Mouse (Mus musculus) CH12.LX (cell line): ENCODE measurements around the gene Ppp1cc.

Source experiments
- CTCF ChIP-seq, 2 experiments: IDR thresholded peaks in 1 of 2; conservative IDR thresholded peaks in 1 of 2; 2 replicates each; pipeline ENCODE4 v1.5.1; 2011 to 2012; ENCODE audit warnings: low read depth in 2 of 2, low read length in 2 of 2, improper control_type of control experiment in 1 of 2, inconsistent platforms in 1 of 2, mild to moderate bottlenecking in 1 of 2, moderate library complexity in 1 of 2
- EP300 ChIP-seq: IDR thresholded peaks from 2 replicates; pipeline ENCODE4 v1.6.1; 2011; ENCODE audit warnings: low read length, improper control_type of control experiment
- HCFC1 ChIP-seq: IDR thresholded peaks from 2 replicates; pipeline ENCODE4 v1.6.1; 2012; ENCODE audit warnings: low read depth, mild to moderate bottlenecking, inconsistent platforms, low read length, improper control_type of control experiment
- JUND ChIP-seq: conservative IDR thresholded peaks from 2 replicates; pipeline ENCODE4 v1.6.1; 2011; ENCODE audit warnings: low read depth, low read length, improper control_type of control experiment
- POLR2A ChIP-seq: IDR thresholded peaks from 2 replicates; pipeline ENCODE4 v1.6.1; 2011; ENCODE audit warnings: low read depth, mild to moderate bottlenecking, improper control_type of control experiment, low read length
- RCOR1 ChIP-seq: conservative IDR thresholded peaks from 2 replicates; pipeline ENCODE4 v1.6.1; 2012; ENCODE audit warnings: low read depth, mild to moderate bottlenecking, inconsistent platforms, low read length, improper control_type of control experiment
- USF1 ChIP-seq: IDR thresholded peaks from 2 replicates; pipeline ENCODE4 v1.6.1; 2014; ENCODE audit warnings: low read depth, mild to moderate bottlenecking, inconsistent platforms, low read length, improper control_type of control experiment
- ZC3H11A ChIP-seq: IDR thresholded peaks from 2 replicates; pipeline ENCODE4 v1.6.1; 2012; ENCODE audit warnings: low read depth, mild to moderate bottlenecking, inconsistent platforms, low read length, improper control_type of control experiment
- ZKSCAN1 ChIP-seq: IDR thresholded peaks from 2 replicates; pipeline ENCODE4 v1.6.1; 2012; ENCODE audit warnings: low read depth, inconsistent platforms, low read length, improper control_type of control experiment, borderline replicate concordance

- TF ChIP-seq EP300 (no peak), CTCF (conservative IDR thresholded peaks at IDR 0.05 in 1 of 2, IDR thresholded peaks at IDR 0.05 in 1 of 2; ENCODE audit: low read depth in 2 of 2, low read length in 2 of 2) (no peak), ZKSCAN1 (no peak), RCOR1 (no peak), POLR2A (no peak), HCFC1 (no peak), ZC3H11A (no peak), JUND (no peak), USF1 (no peak)
These were observed 26.3 kb downstream of the Ppp1cc start for GRCm38 (mm10) chr5:122184283-122184806.
